Mouse (Mus musculus) retina, adult 2 months (tissue): ENCODE data around the gene Ano4.

Experiments used
- DNase-seq: peaks from one replicate; pipeline ENCODE4 v3.0.0-alpha.2; 2012; ENCODE audit warnings: low read depth, low spot score

Ano4 gene

DNA sequence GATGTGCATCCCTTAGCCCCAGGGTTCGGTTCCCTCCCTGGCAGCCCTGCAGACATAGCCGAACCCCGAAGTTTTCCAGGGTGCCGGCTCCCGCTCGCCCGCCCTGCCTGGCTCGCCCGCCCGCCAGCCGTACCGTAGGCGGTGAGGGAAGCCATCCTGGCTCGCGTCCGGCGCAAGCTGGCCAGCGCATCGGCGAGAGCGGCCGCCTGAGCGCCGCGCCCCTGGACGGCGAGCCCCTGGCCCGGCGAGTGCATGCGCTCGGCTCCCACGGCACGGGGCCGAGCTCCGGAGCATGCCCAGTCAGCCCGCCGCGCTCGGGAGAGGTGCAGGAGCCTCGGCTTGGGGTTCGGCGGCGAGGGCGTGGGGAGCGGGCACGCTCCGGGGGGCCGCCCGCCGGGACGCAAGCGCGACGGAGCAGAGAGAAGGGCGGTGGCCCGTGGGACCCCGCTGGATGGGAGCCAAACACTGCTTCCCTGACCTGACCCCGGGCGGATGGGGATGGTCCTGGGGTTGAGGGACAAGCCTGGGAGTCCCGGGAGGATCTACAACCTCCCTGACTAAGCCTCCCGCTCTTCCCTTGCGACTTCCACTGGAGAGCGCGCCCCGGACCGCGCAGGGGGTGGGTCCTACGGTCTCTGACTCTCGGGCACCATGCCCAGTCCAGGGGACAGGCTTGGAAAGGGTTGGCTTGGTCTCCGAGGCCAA lies at the start of gene Ano4:
Gene Ano4 (minus strand): TSS at position 272 of the 705 bp plus-strand sequence.
- DNase-seq = no peak

DNA sequence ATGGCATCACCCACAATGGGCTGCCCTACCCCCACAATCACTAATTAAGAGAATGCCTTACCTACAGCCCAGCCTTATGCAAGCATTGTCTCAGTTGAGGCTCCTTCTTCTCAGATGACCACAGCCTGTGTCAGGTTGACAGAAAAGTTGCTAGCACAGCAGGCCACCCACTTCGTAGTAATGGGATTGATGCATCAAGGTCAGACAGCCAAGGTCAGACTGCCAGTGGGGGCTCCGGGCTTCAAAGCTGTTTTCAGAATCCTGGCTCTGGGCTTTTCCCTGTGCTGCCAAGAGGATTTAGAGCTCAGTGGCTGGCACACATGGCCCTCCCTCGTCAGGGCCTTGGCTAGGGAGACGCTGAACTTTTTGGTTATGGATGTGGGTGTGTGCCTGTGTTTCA lies 48.1 kb upstream of the Ano4 start:
- no peak for DNase-seq

DNA sequence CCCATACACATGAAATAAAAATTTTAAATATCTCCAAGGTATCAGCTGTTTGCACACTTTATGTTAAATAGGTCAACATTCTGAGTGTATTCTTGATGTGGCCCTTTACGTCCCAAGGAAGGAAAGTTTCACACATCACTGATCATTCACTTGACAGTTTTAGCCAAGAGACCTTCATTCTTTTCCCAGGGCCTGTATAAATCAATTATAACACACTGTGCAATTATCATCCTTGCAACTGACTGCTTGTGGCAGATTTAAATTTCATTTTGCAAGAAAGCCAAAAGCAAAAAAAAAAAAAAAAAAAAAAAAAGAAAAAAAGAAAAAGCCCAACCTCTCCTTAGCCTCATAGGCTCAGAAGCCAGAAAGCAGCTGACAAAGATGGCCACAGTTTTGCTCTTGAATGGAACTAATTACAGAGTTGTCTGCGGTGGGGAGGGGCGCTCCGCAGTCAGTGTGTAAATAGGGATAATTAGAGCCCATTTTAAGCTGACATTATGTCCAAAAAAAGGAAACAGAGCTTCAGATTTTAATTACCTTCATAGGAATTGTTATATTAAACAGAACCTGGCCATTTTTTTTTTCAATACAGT lies 47.1 kb upstream of the Ano4 start:
- DNase-seq = no peak

DNA sequence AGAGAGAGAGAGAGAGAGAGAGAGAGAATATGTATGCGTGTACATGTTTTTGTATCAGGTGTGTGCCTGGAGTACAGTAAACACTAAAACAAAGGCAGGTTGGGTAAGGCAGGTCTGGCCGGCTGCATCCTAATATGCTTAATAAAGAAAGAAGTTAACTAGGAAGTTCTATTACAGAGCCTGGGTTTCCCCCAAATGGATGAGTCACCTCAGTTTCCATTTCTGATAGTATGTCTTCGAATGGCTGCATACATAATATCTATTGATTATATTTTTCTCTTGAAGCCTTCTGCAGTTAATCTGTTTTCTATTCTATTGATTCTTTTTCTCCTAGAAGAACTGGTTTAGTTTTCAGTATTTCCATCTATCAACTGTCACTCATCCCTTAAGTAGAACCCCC lies 41.9 kb upstream of the Ano4 start:
- DNase-seq = no peak

DNA sequence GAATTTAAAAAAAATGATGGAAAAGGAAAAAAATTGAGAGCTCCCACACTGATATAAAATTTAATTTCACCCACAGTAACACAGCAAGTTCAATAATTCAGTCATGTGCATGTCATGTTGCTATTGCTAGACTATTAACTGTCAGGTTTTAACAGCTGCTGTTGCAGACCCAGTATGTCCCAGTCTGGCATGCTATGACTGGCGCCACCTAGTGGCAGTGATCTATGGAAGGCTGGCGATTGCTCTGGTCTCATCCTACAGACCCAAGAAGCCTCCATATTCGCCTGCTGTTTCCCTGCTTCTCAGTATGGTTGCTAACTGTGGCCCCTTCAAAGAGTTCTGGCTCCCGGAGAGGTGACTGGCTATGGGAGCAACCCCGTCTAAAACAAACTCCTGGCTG lies 38.9 kb upstream of the Ano4 start:
- peak; percentile 45 for DNase-seq

DNA sequence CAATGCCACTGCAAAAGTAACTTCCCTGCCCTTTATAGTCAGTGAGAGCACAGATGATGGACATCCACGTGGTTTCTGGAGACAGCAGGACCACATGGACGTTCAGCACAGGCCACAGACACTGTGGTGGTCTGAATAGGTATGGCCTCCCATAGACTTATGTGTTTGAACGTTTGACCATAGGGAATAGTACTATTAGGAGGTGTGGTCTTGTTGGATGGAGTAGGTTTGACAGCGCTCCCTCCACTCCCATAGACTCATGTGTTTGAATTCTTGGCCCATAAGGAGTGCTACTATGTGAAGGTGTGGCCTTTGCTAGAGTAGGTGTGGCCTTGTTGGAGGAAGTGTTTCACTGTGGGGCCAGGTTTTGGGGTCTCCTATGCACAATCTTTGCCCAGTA lies 33.2 kb upstream of the Ano4 start:
- DNase-seq = no peak

DNA sequence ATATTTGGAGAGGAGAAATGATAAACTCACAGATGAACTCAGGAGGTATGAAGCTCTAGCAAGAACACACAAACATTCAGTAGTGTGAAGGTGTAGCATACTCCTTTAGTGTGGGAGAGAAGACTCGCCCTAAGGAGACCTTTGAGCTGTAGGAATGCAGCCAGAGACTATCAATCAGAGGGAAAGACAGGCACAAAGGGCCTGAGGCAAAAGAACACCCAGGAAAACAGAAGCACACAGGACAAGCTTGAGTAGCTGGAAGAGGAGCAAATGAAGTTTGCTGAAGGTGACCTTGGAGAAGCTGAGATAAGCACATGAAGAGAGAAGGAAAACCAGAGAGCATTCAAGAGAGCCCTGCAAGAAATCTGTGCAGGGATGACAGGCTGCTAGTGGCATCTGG lies 25.5 kb upstream of the Ano4 start:
- no peak for DNase-seq

DNA sequence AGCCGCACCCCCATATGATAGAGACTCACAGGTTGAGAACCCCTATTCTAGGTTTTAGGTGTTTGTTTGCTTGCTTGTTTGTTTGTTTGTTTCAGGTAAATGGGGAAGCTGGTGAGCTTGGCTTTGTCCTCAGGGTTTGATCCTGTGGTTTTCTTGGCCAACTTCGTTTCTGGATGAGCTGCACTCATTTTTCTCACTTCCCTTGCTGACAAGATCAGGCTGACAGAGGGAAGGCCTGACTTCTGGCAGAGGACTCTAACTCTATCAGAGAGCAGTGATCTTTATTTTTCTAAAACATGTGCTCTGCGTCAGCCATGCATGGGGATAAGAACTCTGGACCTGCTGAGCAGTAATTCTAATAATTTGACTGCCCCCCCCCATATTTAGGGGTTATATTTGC lies 14.4 kb upstream of the Ano4 start:
- no peak for DNase-seq

DNA sequence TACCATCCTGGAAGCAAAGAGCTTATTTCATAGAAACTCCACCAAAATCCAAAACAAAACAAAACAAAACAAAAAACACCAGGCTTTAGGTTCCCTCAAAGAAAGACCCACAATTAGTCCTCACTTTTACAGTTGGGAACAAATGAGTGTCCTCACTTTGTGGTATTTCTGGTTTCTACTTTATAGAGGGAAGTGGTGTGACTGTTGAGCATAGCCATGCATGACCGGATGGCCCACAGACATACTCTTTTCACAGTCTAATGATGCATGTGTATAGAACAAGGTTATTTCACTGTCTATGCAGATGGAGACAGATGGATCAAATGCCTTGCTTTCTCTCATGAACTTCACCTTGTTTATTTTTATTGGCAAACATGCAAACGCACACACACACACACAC lies 10.1 kb upstream of the Ano4 start:
- no peak for DNase-seq

DNA sequence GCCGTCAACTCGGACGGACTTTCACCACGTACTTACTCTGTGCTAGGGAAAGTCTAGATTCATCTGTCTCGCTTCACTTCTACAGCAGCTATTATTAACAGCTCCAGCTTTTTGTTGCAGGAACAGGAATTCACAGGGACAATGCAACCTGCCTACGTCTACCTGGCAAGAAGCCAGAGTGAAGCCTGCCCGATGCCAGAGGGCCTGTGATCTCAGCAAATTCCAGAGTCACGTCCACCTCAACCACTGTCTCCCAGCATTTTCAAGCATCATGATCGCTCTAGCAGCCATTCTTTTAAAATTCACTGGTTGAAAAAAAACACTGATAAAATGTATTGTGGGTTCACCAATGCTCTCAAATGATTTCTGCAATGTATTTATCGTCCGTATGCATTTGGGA lies 6.9 kb upstream of the Ano4 start:
- no peak for DNase-seq

DNA sequence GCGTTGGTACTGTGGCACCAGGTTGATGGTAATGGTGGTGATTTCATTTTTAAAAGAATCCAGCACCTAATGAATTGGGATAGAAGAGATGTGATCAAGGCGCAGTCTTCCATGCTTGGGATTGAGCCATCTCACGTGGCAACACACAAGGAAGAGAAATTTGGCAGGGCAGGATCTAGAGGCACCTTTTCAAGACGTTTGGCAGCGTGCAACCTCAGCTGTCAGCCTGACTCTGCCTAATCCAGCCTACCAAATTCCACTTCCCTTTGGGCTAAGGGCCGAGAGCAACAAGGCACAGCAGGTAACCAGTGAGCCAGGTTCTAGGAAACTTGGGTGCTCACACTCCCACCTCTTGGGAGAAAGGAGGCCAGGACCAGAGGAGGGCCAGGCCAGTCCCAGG lies 1.0 kb upstream of the Ano4 start:
- no peak for DNase-seq

DNA sequence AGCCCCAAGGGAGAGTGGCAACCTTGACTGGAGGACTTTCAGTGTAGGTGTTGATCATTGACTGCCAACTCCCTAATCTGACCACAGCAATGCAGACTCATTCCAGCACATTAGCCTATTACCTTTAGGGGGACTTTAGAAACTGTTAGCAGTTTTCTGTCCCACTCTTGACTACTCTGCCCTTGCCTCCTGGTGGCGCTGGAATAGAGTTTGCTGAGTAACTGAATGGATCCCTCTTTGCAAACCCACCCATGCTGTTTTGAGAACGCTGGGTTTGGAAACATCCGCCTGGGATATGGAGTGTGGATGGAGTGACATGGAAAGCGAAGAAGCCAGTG lies 603 bp upstream of the Ano4 start:
- no peak for DNase-seq

DNA sequence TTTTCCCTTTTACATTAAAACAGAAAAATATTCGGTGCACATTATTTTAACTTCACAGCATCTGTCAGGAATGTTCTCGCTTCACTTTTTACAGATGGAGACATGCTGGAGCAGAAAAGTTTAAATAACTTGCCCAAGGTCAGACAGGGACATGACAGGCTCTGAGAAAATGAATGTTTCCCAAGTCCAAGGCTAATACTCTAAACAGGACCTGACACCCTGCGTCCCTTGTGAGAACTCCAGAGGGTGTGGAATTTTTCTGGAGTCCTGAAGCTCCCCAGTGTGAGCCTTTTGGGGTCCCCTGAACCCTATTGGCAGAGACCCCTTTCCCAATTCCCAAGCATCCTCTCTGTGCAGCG lies 451 bp downstream of the Ano4 start:
- no peak for DNase-seq

DNA sequence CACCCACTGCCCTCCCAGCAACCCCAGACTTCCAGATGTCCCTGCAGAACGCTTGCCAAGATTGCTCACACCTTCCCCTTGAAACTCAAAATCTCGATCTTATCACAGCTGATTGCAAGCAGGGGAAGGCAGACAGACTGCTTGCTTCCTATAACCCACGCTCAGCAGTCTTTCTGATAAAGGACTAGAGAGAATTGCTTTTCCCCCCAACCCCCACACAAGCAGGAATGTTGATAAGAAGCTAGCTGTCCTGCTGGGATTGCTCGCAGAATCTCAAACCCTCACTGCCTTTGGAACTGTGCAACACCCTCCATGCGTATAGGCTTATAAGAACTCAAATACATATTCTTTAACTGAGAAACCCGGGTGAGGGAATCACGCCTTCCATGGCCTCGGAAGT lies 846 bp downstream of the Ano4 start:
- DNase-seq = no peak

DNA sequence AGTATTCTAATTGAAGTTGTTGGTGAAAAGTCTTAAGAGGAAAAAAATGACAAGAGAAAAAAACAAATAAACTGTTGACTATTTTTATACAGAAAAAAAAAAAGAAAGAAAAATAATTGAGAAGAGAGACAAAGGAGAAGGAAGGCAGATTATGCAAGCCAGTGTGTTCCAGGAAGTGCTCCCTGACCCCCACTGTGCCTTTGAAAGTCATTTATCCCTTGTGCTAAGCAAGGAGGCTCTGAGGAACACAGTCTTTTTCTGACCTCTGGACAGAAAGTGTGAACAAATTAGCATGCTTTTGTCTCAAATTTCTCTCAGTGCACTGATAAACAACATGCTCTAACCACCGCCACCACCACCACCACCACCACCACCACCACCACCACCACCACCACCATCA lies 14.3 kb downstream of the Ano4 start:
- DNase-seq = no peak

DNA sequence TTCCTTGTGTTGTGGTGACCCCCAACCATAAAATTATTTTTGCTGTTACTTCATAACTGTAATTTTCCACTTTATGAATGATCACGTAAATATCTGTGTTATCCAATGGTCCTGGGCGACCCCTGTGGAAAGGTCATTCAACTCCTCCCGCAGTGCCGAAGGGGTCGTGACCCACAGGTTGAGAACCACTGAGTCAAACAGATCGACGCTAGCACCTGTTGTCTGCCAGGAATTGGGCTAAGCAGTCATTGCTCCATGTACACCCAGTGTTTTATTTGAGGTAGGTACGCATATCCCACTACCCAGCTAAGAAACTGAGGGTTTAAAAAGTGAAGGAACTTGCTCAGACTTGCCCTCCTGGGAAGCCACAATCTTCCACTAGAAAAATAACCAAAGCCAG lies 14.8 kb downstream of the Ano4 start:
- no peak for DNase-seq

DNA sequence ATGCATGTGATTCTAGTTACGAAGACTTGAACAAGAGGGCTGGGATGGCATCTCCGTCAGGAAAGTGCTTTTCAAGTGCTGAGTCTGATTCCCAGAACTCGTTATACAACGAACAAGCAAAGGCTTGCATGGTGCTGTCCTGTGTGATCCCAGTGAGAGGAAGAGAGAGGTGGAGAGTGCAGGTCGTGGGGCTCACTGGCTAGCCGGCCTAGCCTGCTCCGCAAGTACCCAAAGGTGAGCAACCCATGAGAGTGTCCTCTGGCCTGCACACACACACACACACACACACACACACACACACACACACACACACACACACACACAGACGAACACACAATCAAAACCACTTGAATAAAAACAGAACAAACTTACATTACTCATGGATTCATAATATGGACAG lies 15.7 kb downstream of the Ano4 start:
- no peak for DNase-seq

DNA sequence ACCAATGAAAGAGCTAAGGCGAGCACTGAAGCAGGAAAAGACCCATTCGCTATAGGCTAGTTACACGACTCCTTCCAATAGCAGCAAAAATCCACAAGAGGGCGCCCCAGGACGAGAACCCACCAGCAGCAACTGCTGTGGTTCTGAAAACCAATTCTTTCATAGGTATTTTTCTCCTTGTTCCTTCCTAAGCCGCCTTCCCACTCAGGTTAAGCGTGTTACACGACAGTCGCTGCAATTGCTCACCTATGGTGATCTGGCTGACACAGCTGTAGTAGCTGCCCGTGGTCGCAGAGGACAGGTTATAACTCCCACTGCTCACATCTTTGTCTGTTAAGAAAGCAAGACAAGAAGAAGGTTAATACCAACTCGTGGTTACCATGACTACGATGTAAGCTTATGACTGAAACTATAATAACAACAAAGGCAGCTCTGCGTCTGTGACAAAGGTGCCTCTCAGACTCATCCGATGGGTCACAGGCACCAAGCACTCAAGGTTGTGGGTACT lies 17.5 kb downstream of the Ano4 start:
- DNase-seq = peak; percentile 20

DNA sequence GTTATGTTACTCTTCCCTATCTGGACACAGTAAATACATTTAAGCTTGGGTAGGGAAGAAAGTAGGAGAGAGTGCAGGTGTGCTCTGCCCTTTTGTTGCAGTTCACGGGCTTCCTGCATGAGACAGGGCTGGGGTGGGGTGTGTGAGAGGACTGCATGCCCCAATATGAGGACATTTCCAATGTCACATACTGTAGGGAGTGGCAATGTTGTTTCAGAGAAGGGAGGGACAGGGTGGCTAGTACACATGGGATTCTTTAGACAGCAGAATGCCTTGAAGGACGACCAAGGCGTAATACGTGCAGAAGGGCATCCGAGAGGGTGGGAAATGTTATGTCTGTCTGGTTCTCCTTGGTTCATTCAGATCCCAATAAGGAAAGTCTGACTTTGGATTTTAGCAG lies 18.2 kb downstream of the Ano4 start:
- DNase-seq = no peak

DNA sequence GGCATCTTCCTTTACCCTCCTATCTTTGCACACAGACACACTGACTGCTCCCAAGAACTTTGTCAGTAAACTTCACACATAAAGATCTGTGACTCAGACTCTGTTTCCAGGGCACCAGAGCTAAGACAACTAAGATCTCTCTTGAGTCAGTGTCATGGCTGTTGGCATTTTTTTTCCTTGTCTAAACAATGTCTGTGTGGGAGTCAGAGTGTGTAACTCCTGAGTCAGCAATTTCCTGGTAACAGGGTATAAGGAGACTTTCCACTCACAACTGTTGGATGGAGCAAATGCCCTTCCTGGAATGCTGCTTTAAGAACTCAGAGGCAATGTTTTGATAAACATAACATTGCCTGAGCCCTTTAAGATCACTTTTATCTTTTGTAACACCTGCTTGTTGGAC lies 37.0 kb downstream of the Ano4 start:
- DNase-seq = no peak

DNA sequence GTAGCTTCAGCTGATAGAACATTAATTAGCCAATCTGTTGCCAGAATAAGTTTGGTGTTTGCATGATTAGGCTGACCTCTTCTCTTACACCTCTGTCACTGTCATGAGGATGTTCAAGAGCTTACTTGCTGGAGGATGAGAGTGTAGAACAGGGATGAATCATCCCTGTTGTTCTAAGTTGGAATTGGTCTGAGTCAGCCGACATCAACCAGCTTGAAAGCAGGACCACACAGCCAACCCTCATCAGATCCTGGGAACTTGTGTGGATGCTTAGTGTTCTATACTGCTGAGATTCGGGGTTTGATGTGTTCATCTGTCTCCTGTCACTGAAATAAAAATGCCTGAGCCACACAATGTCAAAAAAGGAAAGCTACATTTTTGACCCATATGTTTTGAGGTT lies 44.2 kb downstream of the Ano4 start:
- DNase-seq = no peak

DNA sequence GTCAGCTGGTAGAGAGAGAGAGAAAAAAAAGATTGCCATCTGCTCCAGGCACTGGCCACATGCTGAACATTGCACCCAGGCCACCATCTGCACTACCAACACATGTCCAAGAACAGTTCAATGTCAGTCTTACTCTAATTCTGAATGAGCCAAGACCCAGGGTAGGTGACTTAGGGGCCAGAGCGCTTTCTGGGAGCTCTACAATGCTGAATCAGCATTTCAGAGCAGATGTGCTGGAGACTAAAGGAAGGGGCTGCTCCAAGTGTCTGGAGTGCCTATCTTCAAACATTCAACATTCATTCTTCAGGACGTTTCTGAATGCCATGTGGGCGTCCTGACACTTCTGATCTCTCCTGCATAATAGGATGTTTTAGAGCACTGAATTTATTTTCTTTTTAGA lies 51.8 kb downstream of the Ano4 start:
- no peak for DNase-seq

DNA sequence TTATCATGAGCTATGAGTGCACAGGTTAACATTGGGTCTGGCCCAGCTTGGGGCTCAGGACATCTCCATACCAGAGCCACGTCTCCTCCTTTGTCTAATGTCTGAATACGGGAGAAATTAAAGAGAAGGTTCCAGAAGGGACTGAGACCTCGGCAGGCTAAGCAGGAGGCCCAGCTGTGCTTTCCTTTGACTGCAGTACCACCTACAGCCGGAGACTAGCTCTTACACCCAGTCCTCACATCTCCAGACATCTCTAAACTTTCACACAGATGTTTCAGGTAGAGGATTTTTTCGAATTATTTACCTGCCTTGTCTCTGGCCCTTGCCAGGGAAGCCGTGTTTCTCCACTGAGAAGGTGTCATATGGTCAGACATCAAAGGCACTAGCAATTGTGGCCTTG lies 53.9 kb downstream of the Ano4 start:
- no peak for DNase-seq

DNA sequence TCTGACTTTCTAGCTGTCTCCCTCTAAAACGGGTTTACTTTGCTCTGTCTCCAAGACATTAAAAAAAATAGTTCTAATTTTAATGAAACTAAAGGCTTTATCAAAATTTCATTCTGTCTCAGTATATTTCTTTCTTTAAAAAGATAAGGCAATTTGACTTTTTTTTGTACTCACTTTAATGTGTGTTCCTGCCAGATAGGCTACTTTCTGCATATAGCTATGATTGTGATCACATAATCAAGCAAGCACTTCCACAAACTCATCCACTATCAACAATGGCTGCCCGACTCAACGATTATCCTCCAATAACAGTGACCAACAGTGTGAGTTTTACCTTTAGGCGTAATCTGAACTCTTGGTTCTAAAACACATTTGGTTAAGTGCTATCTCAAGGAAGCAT lies 55.3 kb downstream of the Ano4 start:
- no peak for DNase-seq
